Mouse (Mus musculus): Measurements from ENCODE around the gene G6pdx.

The G6pdx gene

DNA sequence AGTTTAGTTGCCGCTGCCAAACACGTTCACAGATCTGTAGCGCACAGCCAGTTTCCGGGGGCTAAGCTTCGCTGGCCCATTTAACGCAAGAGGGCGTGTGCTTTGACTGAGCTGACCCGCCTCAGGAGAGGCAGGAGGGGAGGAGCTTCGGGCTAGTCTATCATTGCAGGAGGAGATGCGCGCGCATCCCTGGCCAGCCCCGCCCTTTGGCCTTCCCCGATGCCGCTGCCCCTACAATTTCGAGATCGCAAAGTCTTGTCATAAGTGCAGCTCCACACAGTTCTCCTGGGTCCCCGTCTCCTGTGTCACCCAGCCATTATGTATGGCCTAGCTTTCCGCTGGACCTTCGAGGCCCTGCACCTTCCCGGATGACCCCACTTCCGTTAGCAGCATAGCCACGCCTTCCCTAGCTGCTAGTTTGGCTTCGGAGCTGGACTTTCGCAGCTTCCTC, at the start of gene G6pdx:
TSS of gene G6pdx (minus strand) at position 369 of the 451 bp plus-strand sequence.
- ChIA-PET POLR2A (interaction anchor here in 3 of 4 experiments (0.6 to 3.5 kb wide), 87 partner anchors 8 to 988 kb away, joined by 3 to 52 read pairs (median 5); partner anchors contain the start of genes Emd (in 3 of the 3), Fam3a (in 3 of the 3), Ikbkg (in 3 of the 3) and Rpl10 (in 3 of the 3)), CTCF (interaction anchor here (0.5 to 1.7 kb wide), 9 partner anchors 10 to 408 kb away, joined by 3 to 9 read pairs (median 3); partner anchors contain the start of genes Fam3a (in 1 of the 4), Flna (in 1 of the 4) and Ikbkg (in 1 of the 4))

DNA sequence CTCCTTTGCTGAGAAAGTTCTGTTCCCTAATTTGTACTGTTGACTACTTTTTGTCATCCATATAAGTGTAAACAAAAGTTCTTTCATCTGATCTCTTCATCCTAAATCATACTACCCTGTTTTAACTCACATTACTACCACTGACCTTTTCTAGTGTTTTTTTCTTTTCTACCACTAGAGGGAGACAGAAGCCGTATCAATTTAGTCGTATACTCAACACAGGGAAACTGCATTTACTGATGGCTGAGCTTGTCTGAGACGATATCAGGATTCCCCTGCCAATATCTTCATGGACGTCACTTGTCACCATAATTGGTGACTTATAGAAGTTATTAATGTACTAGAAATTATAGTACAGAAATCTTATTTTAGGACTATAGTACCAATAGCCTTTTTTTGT, 23.8 kb upstream of the G6pdx start:
- ChIA-PET CTCF (interaction anchor here in 2 of 4 experiments (0.8 to 1.0 kb wide), 2 partner anchors 13 to 20 kb away, joined by 3 to 4 read pairs; no protein-coding TSS in a partner anchor), POLR2A (interaction anchor here in 3 of 4 experiments (0.6 to 1.7 kb wide), 3 partner anchors 15 to 1281 kb away, joined by 4 to 6 read pairs (median 4); partner anchors contain the start of gene G6pdx (in 1 of the 3))

DNA sequence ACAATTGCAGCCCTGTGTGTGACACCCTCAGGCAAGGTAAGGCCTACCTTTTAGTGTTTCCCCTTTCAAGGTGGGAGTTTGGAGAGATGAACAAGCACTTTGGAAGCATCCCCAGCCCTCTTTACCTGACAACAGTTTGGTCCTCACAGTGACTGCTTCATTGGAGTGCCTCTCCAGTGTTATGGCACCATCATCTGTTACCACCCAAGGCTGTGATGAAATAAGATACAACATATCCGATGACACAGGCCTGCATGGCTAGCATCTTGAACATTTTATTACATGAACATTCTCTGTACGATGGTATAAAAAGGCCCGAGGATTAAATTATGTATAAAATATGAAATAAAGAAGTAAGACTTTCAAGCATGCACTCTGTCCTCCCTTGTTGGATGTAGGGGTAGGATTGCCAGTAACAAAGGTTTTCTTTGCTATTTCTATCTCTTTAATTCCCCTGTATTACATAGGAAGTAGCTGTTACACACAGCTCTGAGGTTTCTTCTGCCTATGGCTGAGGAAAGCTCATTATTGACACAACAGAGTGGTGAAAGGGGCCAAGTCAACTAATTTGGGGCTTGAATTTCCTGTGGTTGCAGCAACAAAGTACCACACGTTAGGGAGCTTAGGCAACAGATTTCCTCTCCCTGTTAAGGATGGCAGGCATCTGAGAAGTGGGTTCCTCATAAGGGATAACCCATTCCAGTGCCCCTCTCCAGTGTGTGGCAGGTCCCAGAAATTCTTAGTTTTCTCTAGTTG, 22.3 kb upstream of the G6pdx start:
- ChIA-PET POLR2A (no interaction called here), CTCF (no interaction called here)

DNA sequence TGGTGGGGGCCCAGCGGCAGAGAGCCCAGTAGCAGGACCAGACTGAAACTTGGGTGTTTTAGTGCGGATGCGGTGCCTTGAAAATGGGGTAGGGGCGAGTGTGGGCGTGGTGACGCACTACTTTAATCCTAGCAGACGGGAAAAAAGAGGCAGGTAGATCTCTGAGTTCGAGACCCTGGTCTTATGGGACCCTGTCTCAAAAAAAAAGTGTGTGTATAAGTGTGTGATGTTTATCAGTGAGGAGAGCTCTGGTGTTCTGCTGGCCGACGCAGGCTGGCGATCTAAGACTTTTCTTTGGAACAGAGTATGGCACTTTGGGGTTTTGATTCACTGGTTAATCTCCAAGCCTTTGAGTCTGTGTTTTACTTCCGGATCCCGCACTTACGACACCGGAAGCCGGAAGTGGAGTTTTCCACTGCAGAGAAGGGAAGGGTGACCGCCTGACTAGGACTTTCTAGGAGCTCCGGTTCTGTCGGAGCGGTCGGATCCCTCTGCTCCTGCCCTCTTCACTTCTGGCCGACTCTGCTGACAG, 362 bp upstream of the G6pdx start:
- CTCF ChIA-PET = interaction anchor here in 3 of 4 experiments (0.5 to 1.7 kb wide), 6 partner anchors 11 to 185 kb away, joined by 3 to 9 read pairs (median 4); partner anchors contain the start of genes Fam3a (in 1 of the 3), Flna (in 1 of the 3) and Ikbkg (in 1 of the 3)
- POLR2A ChIA-PET = interaction anchor here in 3 of 4 experiments (0.6 to 3.5 kb wide), 87 partner anchors 8 to 988 kb away, joined by 3 to 52 read pairs (median 5); partner anchors contain the start of genes Emd (in 3 of the 3), Fam3a (in 3 of the 3), Ikbkg (in 3 of the 3) and Irak1 (in 3 of the 3)

DNA sequence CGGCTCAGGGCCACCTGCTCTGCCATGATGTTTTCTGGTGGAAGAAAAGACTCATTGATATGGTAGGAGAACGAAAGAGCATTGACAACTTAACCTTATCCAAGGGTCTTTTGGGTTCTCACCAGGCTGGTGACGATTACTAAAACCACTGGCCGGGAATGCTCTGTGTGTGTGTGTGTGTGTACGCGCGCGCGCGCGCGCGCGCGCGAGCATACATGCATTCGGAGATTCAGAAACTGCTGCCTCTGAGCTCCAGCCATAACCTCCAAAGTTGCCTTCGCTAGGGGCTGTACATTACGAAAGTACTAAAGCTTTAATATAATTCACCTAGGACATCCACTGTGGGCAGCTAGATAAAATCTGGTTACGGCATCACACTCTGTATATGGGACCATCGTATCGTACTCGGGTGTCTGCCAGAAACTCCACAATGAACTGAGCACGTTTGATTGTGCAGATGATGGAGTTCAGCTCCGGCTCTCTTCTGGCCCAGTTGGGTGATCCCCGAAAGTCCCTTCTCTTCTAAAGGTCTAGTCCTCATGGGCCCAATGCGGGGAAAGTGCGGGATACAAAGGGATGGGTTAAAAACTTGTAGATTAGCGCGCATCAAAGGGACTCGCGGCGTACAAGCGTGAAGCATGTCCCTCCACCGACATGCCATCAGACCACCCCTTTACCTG, 708 bp downstream of the G6pdx start:
- POLR2A ChIA-PET = interaction anchor here in 3 of 4 experiments (0.6 to 3.5 kb wide), 80 partner anchors 7 to 989 kb away, joined by 3 to 52 read pairs (median 5); partner anchors contain the start of genes Emd (in 3 of the 3), Fam3a (in 3 of the 3), Ikbkg (in 3 of the 3) and Rpl10 (in 3 of the 3)
- CTCF ChIA-PET = interaction anchor here in 3 of 4 experiments (0.6 to 1.7 kb wide), 7 partner anchors 15 to 407 kb away, joined by 3 to 9 read pairs (median 4); partner anchors contain the start of genes Fam3a (in 1 of the 3), Flna (in 1 of the 3) and Ikbkg (in 1 of the 3)

DNA sequence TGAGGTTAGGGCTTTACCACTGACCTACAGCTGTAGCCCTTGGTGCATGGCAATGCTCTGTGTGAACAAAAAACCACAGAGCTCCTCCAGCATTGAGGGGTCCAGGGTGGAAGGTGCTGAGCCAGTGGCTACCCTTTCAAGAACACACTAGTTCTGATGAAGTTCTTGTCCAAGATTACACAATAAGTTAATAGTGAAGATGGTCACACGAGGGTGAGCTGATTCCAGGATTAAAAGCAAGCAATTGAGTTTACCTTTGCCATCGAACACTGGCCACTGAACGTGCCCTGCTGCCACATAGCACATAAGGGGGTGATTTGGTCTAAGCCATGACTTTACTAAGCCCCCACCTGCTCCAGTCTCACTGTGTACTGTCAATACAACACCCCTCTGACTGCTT, 1.9 kb downstream of the G6pdx start:
- ChIA-PET POLR2A (interaction anchor here in 1 of 4 experiments (0.6 to 3.5 kb wide), 6 partner anchors 34 to 478 kb away, joined by 3 to 30 read pairs (median 5); partner anchors contain the start of genes Fam3a, Flna, Ikbkg and Plxna3), CTCF (no interaction called here)

DNA sequence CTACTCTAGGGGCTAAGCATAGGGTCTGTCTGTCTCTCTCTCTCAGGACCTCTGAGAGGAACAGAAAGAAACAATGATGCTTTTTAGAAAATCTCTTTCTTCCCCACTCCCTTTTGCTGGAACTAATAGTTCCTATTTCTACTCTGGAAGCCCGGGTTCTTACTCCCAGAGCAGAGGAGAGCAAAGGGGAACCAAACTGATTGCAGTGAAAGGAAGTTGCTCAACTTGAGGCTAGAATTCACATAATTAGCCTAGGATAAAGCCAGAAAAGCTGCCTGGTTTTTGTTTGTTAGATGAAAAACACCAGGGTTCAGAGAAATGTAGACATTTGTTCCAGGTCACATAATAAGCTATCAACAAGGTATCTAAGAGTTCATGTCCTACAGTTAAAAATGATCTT, 2.7 kb downstream of the G6pdx start:
- POLR2A ChIA-PET = interaction anchor here in 2 of 4 experiments (0.6 to 1.5 kb wide), 6 partner anchors 53 to 403 kb away, joined by 3 to 4 read pairs (median 3); partner anchors contain the start of genes Flna (in 1 of the 2), Plxna3 (in 1 of the 2), Rpl10 (in 1 of the 2) and Slc10a3 (in 1 of the 2)

DNA sequence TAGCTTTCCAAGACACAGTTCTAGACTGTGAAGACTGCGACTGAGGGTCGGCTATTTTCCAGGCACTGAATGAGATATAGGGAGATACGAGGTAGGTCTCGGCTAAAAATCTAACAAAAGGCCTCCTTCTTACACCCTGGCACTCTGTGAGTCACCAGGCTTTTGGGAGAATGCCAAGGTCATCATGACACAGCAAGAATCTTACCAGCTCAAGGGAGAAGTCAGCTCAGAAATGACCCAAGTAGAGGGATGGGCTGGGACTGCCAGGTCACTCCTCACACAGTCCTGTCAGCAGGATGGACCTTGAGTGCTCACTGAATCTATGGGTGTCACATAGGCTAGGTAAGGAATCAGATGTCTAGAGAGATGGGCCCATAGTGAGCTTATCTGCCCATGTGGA, 3.8 kb downstream of the G6pdx start:
- POLR2A ChIA-PET = interaction anchor here in 2 of 4 experiments (1.1 to 1.7 kb wide), 2 partner anchors 155 to 180 kb away, joined by 4 read pairs; partner anchors contain the start of gene Rpl10 (in 1 of the 2)
- CTCF ChIA-PET = no interaction called here

More for the DNA sequence above, 2.7 kb downstream of the G6pdx start:
- CTCF ChIA-PET = interaction anchor here in 1 of 4 experiments (0.6 kb wide), 1 partner anchor 310 kb away, joined by 3 read pairs; no protein-coding TSS in a partner anchor

DNA sequence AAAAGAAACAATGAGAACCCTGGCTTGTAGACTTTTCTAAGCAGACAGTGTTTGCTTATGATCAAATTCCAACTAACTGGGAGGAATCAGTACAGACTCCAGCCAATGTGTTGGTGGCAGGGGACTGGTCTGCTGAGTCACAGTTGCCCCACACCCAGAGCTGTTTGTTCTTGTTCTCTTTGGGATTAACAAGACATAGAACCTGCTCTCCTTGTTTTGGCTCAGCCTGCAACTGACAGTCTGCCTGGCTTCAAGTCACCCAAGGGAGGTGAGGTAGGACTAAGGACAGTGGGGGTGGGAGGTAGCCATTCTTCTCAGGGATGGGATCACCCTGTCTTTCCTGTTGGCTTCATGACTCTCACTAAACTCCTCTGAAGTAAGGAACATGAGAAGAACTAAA, 4.6 kb downstream of the G6pdx start:
- ChIA-PET POLR2A (interaction anchor here in 1 of 4 experiments (1.7 kb wide), 1 partner anchor 179 kb away, joined by 4 read pairs; no protein-coding TSS in a partner anchor), CTCF (no interaction called here)

DNA sequence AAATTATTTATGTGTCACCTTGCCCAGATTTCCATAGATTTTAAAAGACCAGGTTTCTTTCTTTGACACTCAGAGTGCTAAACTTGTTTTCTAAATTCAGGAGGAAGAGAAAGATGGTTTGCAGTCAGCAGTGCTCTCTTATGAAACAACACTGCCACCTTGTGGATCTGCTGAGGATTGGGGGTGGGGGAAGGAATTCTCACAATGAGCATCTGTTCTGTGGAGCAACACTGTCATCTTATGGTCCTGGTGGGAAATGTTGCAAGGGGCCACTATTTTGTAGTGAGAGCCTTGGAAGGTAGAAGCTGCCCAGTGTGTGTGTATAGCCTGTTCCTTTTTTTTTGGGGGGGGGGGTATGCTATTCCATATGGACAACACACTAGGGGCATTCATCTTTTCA, 15.6 kb downstream of the G6pdx start:
- ChIA-PET CTCF (interaction anchor here (0.6 to 3.1 kb wide), 12 partner anchors 15 to 615 kb away, joined by 3 to 54 read pairs (median 8); partner anchors contain the start of genes Fam3a (in 2 of the 4), Flna (in 2 of the 4), Ikbkg (in 2 of the 4) and G6pdx (in 1 of the 4)), POLR2A (interaction anchor here in 2 of 4 experiments (0.7 to 2.5 kb wide), 7 partner anchors 16 to 499 kb away, joined by 3 to 12 read pairs (median 4); partner anchors contain the start of genes G6pdx (in 2 of the 2), Fam3a (in 1 of the 2), Flna (in 1 of the 2) and Ikbkg (in 1 of the 2))

DNA sequence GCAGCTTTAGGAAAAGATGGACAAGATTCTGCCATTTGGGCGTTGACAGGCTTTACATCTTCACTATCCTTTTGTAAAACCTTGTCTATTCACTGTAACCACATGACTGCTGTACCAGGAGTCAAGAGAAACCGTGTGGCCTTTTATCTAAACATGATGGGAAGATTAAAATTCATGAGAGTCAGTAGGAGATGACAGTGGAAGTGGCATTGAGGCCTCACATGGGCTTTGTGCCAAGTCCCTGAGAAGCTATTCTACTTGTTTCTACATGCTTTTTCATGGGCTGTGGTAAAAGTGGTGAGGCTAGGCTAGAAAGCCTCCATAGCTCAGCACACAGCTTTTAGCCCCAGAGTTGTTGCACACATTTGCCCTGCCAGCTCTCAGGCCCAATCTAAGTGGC, 20.7 kb downstream of the G6pdx start:
- ChIA-PET POLR2A (interaction anchor here in 2 of 4 experiments (1.6 to 2.0 kb wide), 2 partner anchors 15 to 138 kb away, joined by 4 to 7 read pairs; partner anchors contain the start of genes Fam3a (in 1 of the 2), Ikbkg (in 1 of the 2) and Rpl10 (in 1 of the 2)), CTCF (interaction anchor here in 1 of 4 experiments (3.3 kb wide), 1 partner anchor 159 kb away, joined by 8 read pairs; the partner anchor contains the start of gene Flna)

DNA sequence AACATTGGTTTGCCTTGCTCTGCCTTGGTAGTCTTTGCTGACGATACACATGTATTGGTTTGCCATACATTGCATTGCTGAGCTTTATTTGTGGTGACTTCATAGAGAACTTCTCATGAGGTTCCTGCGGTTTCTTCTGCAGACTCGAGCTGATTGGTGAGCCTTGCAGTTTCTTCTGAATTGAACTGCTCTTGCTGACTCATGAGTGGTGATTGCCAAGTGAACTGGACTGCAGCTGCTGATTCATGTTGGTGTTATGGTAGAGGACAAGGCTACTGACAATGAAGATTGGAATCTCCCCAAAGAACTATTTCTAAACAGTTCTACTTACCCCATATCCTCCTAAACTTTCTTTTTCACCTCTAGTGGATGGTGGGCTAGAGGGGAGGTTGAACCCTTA, 28.9 kb downstream of the G6pdx start:
- CTCF ChIA-PET = no interaction called here
- POLR2A ChIA-PET = interaction anchor here in 1 of 4 experiments (2.4 kb wide), 1 partner anchor 29 kb away, joined by 5 read pairs; the partner anchor contains the start of gene G6pdx

DNA sequence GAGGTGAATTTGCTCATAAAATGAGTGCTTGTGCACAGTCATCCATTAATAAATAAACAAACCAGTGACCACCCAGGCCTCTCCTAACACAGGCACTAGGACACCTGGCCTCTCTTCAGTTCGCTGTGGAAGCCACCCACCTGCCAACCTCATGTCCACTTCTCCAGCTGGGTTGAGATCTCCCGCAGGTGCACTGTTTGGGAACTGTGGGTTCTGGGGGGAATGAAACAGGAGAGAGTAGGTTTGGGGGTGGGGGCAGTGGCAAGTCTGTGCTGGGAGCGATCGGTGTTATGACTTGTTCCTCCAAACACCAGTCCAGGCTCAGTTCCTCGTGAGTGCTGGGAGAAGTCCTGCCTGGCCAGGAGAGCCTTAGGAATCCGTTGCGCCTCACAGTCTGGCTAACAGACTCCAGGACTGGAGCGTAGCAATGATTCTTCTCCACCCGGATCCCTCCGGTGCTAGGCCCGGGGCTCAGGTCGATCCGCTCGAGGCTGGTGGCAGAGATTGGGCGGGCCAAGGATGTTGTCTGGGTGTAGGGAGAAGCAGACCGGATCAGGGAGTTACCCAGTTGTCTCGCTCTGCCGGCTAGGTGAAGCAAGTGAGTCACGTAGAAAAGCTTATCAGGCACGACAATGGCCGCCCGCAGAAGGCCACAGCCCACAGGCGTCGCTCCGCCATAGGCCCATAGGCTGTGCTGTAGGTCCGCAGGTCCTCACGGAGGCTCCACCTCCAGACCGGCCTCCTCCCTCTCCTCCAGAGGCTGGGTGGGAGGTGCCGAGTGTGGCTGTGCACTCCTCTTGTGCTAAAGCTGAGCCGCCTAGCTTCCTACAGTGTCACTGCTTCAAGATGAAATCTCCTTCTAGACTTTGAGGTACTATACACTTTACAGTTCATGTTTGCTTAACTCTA, 36.2 kb downstream of the G6pdx start, which contains the start of the genes Fam3a and Ikbkg:
TSS of gene Fam3a (minus strand) at position 738 of the 909 bp plus-strand sequence.
TSS of gene Ikbkg (plus strand) at position 756 of the 909 bp plus-strand sequence.
- POLR2A ChIA-PET = interaction anchor here in 3 of 4 experiments (0.6 to 3.2 kb wide), 55 partner anchors 11 to 763 kb away, joined by 3 to 43 read pairs (median 5); partner anchors contain the start of genes Flna (in 3 of the 3), G6pdx (in 3 of the 3), Rpl10 (in 3 of the 3) and Fam50a (in 2 of the 3)
- CTCF ChIA-PET = interaction anchor here in 3 of 4 experiments (0.6 to 1.6 kb wide), 10 partner anchors 11 to 144 kb away, joined by 3 to 11 read pairs (median 3); partner anchors contain the start of genes Emd (in 1 of the 3), Flna (in 1 of the 3), G6pdx (in 1 of the 3) and Taz (in 1 of the 3)

DNA sequence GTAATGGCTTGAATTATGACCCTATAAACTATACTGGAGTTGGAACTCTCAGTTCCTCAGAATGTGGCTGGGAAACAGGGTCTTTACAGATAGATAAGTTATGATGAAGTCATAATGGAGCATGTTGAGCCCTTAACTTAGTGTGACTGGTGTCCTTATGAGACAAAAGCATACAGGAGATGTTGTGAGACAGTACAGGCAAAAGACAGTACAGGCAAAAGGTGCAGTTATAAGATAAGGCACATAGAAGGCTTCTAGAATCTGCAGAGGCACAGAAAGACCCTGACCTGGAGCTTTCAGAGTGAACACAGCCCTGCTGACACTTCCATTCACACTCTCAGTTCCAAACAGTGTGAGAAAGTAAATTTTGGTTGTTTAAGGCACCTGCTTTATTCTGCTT, 40.8 kb downstream of the G6pdx start:
- CTCF ChIA-PET = no interaction called here
- POLR2A ChIA-PET = interaction anchor here in 3 of 4 experiments (1.2 to 1.7 kb wide), 5 partner anchors 15 to 58 kb away, joined by 3 to 5 read pairs (median 3); partner anchors contain the start of genes Slc10a3 (in 2 of the 3), Ubl4a (in 2 of the 3) and G6pdx (in 1 of the 3)

DNA sequence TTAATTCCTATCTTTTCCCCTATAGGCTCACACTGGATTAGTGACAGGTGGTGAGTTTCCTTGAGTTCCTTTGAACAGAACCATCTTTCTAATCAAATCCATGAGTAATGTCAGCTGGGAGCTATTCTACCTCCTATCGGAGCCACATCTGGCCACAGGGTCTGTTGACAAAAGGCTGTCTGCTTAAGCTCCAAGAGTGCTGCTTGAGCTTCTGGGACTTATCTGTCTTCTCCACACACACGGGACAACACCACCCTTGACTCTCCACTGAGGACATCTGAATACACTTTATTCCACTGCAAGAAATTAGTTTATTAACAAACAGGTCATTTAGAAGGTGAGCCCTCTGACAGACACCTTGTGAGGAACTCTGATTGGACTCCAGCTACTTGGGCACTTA, 44.5 kb downstream of the G6pdx start:
- ChIA-PET POLR2A (interaction anchor here in 2 of 4 experiments (0.6 to 1.5 kb wide), 2 partner anchors 114 to 790 kb away, joined by 4 to 17 read pairs; partner anchors contain the start of gene Rpl10 (in 1 of the 2)), CTCF (interaction anchor here in 1 of 4 experiments (0.5 kb wide), 1 partner anchor 136 kb away, joined by 3 read pairs; no protein-coding TSS in a partner anchor)
